Mouse (Mus musculus): ENCODE measurements at regions not wholly inside any gene's neighbourhood (a gene's known extent, or its start where the extent isn't known, plus 50 kb on each side); places are given as distances from the start of the nearest gene placed in this dataset.

- peak; percentile 2 for DNase-seq
These were observed 63.2 kb upstream of the Bmp6 start for GRCm38 (mm10) chr13:38281712-38282111.

GRCm38 (mm10) chr13:38287960-38288359 is 56.9 kb upstream of the Bmp6 start:
- DNase-seq, result no peak

GRCm38 (mm10) chr13:38288572-38289440 is 56.1 kb upstream of the Bmp6 start:
- no peak for DNase-seq

- peak; percentile 49 for DNase-seq
These were observed 54.5 kb upstream of the Bmp6 start for GRCm38 (mm10) chr13:38290287-38290941.

GRCm38 (mm10) chr13:38291487-38291886 is 53.4 kb upstream of the Bmp6 start:
- DNase-seq, result no peak
